Mouse (Mus musculus) lung, postnatal 25 days (tissue): Measurements from ENCODE around the gene Spint2.
"Not testable (repeated sequence)": the region's sequence is repeated elsewhere in the genome, so short reads cannot be mapped to it uniquely, and the experiment has no call there.

ENCODE experiments used
- DNase-seq: peaks from one replicate; pipeline ENCODE4 v3.0.0; 2022; ENCODE audit warnings: low spot score

Gene Spint2

DNA sequence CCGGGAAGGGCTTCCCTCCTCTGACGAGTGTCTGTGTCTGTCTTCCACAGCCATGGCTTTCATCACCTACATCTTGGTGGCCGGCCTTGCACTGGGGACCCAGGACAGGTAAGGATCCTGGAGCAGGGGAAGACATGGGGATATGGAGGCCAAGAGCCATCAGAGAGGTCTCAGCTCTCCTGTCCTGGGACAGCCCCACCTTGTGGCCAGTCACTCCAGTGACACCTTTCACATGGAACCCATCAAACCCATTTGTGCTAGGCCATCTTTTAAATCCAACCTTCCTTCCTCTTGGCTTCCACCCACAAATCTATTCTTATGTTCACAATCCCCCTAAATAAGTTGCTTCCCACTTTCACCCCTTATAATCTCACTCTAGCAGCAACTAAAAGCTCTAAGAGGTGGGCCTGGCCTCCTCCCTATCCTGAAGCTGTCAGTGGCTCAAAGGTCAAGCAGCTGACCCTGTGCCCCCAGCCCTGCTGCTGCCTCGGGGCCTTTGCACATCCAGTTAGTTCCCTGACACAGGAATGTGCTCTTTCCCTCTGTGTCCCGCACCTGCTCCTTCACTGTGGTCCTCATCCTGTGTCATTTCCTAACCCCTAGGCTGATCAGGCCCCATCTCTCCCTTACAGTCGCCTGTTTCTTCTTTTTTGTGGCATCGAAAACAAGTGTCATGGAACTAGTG is 36.8 kb downstream of the Spint2 start:
- no peak for DNase-seq

DNA sequence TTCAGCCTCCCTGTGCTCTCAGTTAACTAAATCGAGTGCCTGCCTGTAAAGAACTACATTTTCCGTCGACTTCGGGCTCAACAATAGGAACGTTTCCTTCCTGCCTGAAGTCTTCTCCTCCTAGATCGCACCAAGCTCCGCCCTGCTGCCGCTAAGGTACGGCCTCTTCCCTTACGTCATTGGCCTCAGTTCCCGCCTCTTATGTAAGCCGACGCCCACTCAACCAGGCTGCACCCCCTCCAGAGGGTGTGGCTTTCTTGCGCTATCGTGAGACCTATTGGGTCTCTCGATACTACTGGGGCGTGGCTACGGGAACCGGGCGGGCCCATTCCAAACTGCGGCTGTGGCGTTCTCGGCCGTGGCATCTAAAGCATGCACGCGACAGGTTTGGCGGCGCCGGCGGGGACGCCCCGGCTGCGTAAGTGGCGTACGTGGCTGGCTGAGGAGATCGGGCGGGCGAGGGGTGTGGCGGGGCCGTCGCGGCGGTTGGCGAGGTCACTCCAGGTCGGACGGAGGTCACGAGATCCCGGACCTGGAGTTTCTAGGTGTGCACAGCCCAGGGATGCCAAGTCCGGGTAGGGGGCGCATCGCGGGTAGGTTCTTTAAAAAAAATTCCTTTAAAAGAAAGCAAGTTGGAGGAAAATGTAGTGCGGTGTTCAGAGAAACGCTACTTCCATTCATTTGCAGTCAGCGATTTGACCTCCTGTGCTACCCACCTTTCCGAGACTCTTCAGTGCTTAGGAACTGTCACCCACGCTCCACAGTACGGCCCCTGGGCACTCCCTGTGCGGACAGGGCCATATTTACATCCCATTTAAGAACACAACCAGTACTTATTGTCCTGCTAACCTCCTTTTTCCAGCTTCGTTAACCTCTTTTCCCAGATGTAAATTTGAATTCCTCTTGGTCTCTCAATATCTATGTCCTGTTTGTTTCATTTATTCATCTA is 43.4 kb downstream of the Spint2 start, which contains the start of gene Yif1b:
Gene Yif1b, plus strand, starts transcription at position 311 of the 949 bp plus-strand sequence.
- peak; percentile 99 for DNase-seq

DNA sequence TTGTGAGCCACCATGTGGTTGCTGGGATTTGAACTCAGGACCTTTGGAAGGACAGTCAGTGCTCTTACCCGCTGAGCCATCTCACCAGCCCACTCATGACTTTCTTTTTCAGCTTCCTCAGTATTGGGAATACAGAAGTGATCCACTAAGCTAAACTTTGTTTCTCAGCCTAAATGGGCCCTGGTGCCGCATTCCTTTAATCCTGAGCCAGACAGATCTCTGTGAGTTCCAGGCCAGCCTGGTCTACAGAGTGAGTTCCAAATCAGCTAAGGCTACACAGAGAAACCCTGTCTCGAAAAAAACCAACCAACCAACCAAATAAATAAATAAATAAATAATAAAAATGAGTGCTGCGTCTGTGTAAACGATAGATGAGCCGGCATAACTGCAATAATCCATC is 44.1 kb downstream of the Spint2 start:
- not testable (repeated sequence) for DNase-seq

DNA sequence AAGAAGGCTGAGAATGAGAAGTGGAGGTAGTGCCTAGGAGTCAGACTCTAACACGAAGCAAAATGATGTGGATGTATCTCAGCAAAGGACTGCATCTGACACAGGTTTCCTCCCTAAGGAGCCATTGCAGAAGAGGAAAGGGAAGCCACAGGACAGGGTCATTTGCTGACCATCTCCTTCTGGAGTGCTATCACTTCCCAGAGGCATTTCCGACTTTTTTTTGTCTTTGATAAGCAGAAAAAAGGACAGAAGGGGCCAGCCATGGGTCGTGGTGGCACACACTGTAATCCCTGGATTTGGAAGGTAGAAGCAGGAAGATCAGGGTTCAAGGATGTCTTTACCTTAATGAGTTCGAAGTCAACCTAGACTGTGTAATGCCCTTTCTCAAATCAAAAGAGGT is 45.1 kb downstream of the Spint2 start:
- DNase-seq, result no peak

DNA sequence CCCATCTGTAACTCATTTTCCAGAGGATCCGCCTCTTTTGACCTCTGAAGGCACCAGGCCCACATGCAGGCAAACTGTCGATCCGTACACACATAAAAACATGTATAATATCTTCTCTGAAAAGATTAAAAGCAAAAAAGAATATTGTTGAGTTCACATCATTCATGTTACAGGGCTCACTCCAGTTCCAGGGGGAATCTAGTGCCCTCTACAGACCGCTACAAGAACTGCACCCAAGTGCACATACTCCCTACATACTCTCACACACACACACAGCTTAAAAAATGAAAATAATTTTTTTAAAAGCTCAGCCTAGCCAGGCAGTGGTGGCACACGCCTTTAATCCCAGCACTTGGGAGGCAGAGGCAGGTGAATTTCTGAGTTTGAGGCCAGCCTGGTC is 47.1 kb downstream of the Spint2 start:
- no peak for DNase-seq

DNA sequence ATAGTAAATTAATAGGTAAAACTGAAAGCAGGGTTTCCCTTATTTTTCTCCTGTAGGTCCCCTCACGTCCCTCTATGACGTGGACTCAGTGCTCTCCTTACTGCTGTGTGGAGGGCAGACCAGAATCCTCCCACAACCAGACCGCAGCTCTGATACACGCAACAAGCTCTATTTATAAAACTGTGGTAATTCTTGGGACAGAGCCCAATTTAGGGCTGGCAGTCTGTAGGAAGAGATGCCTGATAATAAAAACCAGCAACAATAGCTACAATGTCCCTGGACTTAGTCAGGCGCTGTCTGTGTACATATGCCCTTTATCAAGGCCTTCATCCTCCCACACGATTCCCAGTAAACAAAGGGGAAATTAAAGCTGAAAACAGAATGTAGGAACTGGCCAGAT is 48.0 kb downstream of the Spint2 start:
- DNase-seq, result peak; percentile 74

DNA sequence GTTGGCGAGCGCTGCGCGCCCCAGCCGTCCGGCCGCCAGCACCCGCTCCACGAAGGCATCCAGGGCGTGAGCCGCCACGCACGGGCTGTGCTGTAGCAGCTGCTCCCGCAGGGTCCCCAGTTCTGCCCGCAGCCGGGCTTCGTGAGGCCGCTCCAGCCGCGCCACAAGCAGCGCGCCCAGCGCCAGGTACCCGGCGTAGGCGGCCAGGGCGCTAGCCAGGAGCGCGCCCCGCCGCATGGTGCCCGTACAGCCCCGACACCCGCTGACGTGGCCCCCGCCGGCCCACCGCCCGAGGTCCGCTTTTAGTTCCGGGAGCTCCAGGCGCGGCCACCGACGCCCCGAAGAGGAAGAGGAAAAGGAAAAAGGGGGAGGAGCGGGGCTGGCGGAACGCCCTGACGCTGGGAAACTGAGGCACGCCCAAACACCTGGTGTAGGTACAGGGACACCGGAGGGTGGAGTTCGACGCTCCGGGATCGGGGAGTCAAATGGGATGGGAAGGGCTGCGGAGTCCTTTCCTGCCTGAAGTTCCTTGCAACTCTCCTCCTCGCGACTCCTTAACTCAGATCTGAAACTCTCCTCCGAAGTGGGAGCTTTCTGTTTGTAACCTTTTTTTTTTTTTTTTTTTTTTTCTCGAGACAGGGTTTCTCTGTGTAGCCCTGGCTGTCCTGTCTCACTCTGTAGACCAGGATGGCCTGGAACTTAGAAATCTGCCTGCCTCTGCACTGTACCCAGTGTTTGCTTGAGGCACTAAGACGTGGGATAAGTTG is 49.3 kb downstream of the Spint2 start, which contains the start of gene Kcnk6:
Gene Kcnk6, minus strand, starts transcription at position 269 of the 767 bp plus-strand sequence.
- DNase-seq, result peak; percentile 71

DNA sequence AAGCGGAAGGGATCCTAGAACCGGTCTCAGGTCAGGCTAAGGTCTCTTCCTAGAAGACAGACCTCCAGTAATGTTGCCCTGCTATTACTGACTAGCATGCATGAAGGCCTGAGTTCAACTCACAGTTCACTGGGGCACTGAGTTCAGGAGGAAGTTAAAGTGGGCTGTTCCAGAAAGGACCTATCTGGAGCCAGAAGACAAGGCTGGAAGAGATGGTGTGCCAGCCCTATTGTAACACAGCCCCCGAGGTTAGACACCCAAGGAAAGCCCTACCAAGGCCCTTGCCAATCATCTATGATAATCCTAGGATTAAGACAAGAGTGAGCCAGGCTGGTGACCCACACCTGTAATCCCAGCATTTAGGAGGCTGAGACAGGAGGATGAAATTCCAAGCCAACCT is 50.2 kb downstream of the Spint2 start:
- no peak for DNase-seq

DNA sequence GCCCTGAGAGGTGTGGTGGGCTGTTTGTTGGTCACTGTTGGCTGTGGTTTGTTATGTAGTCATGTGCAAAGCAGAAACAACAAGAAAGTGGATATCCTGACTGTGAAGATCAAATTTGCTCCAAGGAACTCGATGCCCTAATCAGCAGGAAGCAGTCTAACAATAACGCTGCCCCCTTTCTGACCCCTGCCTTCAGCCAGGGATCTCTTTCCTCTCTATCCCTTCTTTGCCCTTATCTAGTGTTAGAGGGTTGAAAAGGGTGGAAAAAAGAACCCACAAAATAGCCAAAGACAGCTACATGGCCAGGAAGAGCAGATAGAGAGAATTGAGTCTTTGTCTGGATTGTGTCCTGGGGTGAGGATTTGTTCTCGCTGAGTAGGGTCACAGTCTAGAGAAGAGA is 51.2 kb downstream of the Spint2 start:
- DNase-seq, result no peak

DNA sequence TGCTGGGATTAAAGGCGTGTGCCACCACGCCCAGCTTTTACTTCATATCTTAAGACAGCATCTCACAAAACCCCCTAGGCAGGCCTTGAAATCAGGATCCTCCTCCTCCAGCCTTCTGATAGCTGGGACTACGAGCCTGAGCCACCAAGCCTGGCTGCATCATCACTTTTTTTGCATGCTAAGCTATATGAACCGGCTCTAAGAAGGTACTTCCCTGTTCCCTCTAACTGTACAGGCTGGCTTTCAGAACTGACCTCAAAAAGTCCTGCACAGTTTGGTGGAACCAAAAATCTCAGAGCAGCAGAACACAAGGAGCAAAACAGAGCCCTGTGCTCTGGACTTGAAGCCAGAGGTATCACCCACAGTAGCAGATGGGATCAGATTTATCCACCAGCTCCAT is 53.5 kb downstream of the Spint2 start:
- no peak for DNase-seq

DNA sequence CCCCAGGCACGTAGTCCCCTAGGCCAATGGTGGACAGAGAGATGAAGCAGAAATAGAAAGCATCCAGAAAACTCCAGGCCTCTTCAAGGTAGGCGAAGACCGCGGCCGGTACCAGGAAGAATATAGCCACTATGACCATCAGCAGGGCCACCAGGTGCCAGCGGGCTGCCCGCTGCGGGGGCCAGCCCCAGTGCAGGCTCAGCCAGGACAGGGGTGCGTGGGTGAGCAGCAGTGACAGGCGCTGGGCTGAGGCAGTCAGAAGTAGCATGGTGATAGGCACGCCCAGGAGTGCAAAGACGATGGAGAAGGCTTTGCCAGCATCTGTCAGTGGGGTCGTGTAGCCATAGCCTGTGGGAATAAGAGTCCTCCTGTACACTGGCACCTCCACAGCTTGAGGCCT is 56.2 kb downstream of the Spint2 start:
- no peak for DNase-seq

DNA sequence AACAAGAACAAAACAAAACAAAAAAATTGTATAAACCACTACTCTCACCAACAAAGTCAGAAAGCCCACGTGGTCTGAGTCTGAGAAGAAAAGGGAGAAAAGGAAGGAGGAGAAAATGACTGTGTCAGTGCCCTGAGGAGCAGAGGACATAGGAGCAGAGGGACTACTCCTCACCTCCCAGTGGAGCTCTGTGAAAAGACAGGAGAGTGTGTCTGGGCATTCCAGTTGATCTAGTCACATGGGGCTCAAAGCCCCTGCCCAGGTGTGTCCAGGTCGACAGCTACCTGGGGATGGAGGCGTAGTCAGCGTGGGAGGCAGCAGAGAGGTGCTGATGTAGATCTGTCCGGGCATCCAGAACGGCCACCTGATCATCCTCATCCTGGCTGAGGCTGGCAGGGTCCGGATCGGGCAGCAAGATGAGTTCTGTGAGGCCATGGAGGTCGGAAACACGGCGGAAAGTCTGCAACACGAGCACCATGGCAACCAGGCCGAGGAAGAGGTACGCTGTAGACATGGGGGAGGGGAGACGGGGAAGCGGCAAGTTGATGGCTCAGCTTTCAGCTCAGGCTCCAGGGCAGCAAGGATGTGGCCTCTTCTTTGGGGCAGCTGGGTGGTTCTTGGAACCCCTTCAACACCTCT is 56.8 kb downstream of the Spint2 start:
- DNase-seq, result no peak

DNA sequence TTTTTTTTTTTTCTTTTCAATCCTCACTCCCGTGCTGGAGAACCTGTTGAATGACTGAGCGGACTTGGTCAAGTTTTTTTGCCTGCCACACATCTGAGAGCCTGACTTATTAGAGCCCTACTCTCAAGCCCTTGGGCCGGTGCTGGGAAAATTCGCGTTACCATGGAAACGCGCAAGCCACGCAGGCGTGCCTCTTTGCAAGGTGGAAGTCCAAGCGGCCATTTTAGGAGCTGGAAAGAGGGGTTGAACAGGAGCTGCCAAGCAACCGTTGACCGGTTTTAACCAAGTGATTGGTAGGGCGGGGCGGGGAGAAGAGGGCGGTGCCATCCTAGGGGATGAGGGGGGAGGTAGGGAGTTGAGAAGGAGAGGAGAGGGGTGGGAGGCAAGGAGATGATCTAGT is 66.9 kb downstream of the Spint2 start:
- no peak for DNase-seq

DNA sequence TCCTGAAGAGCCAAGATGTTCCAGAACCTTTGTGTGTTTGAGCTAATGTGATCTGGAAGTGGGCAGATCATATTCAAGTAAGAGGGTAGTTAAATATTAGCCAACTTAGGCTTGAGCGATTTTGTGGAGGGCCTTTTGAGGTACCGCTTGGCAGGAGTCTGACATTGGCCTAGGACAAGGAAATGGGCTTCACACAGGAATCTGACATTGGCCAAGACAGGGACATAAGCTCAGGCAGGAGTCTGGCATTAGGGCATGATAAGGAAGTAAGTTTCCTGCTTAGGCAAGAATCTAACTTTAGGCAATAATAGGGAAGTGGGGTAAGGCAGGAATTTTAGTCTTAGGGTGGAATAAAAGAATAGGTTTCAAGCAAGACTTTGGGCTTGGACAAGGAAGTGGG is 67.5 kb downstream of the Spint2 start:
- DNase-seq, result peak; percentile 21

DNA sequence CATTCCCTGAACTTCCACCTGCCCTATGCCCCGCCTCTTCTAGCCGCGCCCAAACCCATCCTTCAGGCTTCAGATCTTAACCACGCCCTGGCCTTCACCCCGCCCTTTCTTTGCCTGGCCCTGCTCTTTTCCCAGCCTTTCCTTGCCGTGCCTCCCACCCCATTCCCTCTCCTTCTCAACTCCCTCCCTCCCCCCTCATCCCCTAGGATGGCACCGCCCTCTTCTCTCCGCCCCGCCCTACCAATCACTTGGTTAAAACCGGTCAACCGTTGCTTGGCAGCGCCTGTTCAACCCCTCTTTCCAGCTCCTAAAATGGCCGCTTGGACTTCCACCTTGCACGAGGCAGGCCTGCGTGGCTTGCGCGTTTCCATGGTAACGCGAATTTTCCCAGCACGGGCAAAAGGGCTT is 68.0 kb downstream of the Spint2 start, which contains the start of gene Catsperg1:
Gene Catsperg1, minus strand, starts transcription at position 361 of the 408 bp plus-strand sequence.
- DNase-seq, result no peak

DNA sequence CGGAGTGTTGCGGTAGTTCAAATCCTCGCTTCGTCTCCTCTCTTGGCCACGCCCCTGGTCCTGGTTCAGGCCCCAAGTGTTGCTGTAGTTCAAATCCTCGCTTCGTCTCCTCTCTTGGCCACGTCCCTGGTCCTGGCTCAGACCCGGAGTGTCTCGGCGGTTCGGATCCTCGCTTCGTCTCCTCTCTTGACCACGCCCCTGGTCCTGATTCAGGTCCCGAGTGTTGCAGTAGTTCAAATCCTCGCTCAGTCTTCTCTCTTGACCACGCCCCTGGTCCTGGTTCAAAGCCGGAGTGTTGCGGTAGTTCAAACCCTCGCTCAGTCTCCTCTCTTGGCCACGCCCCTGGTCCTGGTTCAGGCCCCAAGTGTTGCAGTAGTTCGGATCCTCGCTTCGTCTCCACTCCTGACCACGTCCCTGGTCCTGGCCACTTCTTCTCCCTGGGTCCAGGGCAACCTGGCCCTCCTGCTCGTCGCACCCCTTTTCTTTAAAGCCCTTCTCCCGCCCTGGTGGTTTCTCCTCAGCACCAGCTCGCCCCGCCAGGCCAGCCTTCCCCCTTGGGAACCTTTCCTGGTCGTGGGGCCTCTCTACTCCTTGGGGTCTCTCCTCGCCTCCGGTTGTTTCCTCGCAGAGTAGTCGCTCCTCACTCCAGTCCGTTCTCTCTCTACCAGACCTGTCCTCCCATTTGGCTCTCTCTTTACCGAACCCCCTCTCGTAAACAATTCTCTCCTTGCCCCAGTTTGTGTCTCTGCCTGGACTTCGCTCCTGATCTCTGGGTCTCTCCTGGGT is 68.7 kb downstream of the Spint2 start:
- DNase-seq, result not testable (repeated sequence)

DNA sequence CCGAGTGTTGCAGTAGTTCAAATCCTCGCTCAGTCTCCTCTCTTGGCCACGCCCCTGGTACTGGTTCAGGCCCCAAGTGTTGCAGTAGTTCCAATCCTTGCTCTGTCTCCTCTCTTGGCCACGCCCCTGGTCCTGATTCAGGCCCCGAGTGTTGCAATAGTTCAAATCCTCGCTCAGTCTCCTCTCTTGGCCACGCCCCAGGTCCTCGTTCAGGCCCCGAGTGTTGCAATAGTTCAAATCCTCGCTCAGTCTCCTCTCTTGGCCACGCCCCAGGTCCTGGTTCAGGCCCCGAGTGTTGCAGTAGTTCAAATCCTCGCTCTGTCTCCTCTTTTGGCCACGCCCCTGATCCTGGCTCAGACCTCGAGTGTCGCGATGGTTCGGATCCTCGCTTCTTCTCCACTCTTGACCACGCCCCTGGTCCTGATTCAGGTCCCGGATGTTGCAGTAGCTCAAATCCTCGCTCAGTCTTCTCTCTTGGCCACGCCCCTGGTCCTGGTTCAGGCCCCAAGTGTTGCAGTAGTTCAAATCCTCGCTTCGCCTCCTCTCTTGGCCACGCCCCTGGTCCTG is 69.4 kb downstream of the Spint2 start:
- peak; percentile 7 for DNase-seq

DNA sequence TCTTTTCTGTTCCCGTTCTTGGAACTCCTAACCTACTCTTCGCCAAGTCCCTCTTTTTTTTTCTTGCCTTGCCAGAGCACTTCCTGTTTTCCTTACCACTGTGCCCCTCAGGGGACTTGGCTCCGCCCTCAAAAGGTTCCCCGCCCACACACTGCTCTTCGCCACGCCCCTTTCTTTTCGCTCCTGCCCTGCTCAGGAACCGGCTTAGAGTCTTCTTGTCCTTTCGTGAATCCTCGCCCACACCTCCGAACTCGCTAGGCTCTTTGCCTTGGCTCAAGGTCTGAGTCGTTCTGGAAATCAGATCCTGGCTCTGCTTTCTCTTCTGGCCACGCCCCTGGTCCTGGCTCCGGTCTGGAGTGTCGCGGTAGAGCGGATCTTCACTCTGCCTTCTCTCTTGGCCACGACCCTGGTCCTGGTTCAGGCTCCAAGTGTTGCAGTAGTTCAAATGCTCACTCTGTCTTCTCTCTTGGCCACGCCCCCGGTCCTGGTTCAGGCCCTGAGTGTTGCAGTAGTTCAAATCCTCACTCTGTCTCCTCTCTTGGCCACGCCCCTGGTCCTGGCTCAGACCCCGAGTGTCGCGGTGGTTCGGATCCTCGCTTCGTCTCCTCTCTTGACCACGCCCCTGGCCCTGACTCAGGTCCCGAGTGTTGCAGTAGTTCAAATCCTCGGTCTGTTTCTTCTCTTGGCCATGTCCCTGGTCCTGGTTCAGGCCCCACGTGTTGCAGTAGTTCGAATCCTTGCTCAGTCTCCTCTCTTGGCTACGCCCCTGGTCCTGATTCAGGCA is 70.1 kb downstream of the Spint2 start:
- peak; percentile 94 for DNase-seq

DNA sequence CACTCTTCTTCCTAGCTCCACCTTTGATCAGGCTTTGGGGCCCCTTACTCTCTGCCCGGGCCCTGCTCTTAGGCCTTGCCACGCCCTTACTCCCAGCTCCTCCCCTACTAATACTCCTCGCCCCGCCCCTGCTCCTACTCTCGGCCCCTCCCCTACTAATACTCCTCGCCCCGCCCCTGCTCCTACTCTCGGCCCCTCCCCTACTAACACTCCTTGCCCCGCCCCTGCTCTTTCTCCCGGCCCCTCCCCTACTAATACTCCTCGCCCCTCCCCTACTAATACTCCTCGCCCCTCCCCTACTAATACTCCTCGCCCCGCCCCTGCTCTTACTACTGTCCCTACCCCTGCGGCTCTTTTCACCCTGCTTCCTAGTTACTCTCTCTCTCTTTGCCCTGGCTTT is 70.7 kb downstream of the Spint2 start:
- DNase-seq, result not testable (repeated sequence)
